16 mouse cellular contexts compared by ENCODE assay signal in the genomic region with DNA sequence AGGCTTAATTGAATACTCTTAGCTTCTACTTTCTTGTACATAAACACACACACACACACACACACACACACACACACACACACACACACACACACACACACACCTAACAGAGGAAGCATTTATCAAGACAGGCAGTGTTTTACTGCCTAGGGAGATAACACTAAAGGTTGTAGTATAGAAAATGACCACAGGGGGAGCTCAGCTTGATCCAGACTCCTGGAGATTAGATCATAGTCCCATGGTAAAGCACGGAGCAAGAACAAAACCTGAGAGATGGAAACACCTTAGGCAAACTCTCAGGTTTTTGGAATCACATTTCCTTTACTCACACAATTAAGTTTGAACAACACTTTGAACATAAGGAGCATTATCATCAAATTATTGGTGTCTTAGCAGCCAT.
DNase-seq lines count a peak whose midpoint lies in the region; ATAC-seq and TF ChIP-seq lines count a peak whose summit lies in the region.
"Had no signal": no experiment of that assay in that cellular context is flagged by ENCODE, and none has a peak within 500 bp of the region (broad histone marks: within the 10 kb centered on the region; RNA-seq: fewer than 3 reads in every experiment).

No protein-coding gene starts in this region.

- no peaks in the 10 kb centered on the region for H3K4me1 ChIP-seq in embryonic facial prominence, embryonic 11.5 days (ENCODE audit: control insufficient read depth, insufficient read depth, low read length)
- peaks cover 5% of the 10 kb centered on the region; the same call in 1 of the 2 replicates for H3K4me1 ChIP-seq in embryonic facial prominence, embryonic 10.5 days
- H3K4me1 ChIP-seq: heart, embryonic 10.5 days; hindbrain, embryonic 12.5 days had no signal

- 47% methylated on average over 1 of the region's 1 CpGs for WGBS in embryonic facial prominence, embryonic 11.5 days
- WGBS in embryonic facial prominence, embryonic 10.5 days = 55% methylated on average over 1 of the region's 1 CpGs

- no peak overlapping the region for H3K4me2 ChIP-seq in embryonic facial prominence, embryonic 11.5 days (ENCODE audit: low read depth, low read length)
- H3K4me2 ChIP-seq: hindbrain, embryonic 12.5 days had no signal

- no peak for ATAC-seq in embryonic facial prominence, embryonic 11.5 days (replicated peaks; ENCODE audit: insufficient number of reproducible peaks, low FRiP score, low TSS enrichment, low read depth)
- ATAC-seq: Patski had no signal

- H3K9ac ChIP-seq in embryonic facial prominence, embryonic 11.5 days (replicated peaks; ENCODE audit: low read length) = no peak overlapping the region
- H3K9ac ChIP-seq: hindbrain, embryonic 12.5 days had no signal

- peak; percentile 6; the same call in 1 of the 2 replicates for TF ChIP-seq CTCF in left cerebral cortex, adult 2 months (IDR thresholded peaks at IDR 0.05)

- peak; percentile 55 for DNase-seq in embryonic facial prominence, embryonic 11.5 days (ENCODE audit: low spot score)
- no peak for DNase-seq in embryonic facial prominence, embryonic 10.5 days (ENCODE audit: low spot score)
- no peak for DNase-seq in left cerebral cortex, adult 2 months (ENCODE audit: extremely low spot score in 1 of 2, low spot score in 2 of 2)
- DNase-seq in left cerebral cortex, postnatal 36 days (ENCODE audit: low spot score in 2 of 2) = no peak
- peak; percentile 61 for DNase-seq in R1 (ENCODE audit: low read depth, low spot score)
- DNase-seq in mesoderm, embryonic 11.5 days (ENCODE audit: low read depth, low spot score) = peak; percentile 32
- no peak for DNase-seq in frontal cortex, postnatal 10 days (ENCODE audit: low spot score in 2 of 2)
- DNase-seq in gastrocnemius, postnatal 36 days = no peak
- DNase-seq: B cell, adult 2 months; cerebellum, adult 8-10 months; kidney, postnatal 25 days; thymus, adult 18-20 months had no signal

- intact Hi-C loops in left cerebral cortex, adult 2 months (cut with DNase I) = loop anchor here (5.0 kb wide), 1 partner anchor 368 kb away; no protein-coding TSS in a partner anchor
- intact Hi-C loops in left cerebral cortex, postnatal 36 days (cut with DNase I) = no loop called here
- intact Hi-C loops in gastrocnemius, postnatal 36 days (cut with DNase I) = no loop called here

- no peaks in the 10 kb centered on the region for H3K36me3 ChIP-seq in embryonic facial prominence, embryonic 11.5 days (replicated peaks; ENCODE audit: control insufficient read depth, insufficient read depth, low read depth, low read length)
- H3K36me3 ChIP-seq in embryonic facial prominence, embryonic 10.5 days (replicated peaks) = no peaks in the 10 kb centered on the region
- H3K36me3 ChIP-seq: heart, embryonic 10.5 days; hindbrain, embryonic 12.5 days had no signal

- H3K27ac ChIP-seq in embryonic facial prominence, embryonic 11.5 days (replicated peaks; ENCODE audit: low read depth, low read length) = no peak overlapping the region
- H3K27ac ChIP-seq in embryonic facial prominence, embryonic 10.5 days (replicated peaks) = no peak overlapping the region
- H3K27ac ChIP-seq in left cerebral cortex, adult 2 months = no peak overlapping the region
- H3K27ac ChIP-seq: heart, embryonic 10.5 days; hindbrain, embryonic 12.5 days; macrophage had no signal

- H3K4me3 ChIP-seq in embryonic facial prominence, embryonic 11.5 days (ENCODE audit: low read depth, low read length) = no peak overlapping the region
- no peak overlapping the region for H3K4me3 ChIP-seq in embryonic facial prominence, embryonic 10.5 days
- H3K4me3 ChIP-seq in left cerebral cortex, adult 2 months = no peak overlapping the region
- H3K4me3 ChIP-seq: heart, embryonic 10.5 days; hindbrain, embryonic 12.5 days had no signal

- no peaks in the 10 kb centered on the region for H3K27me3 ChIP-seq in embryonic facial prominence, embryonic 11.5 days (ENCODE audit: control insufficient read depth, insufficient read depth, low read length)
- no peaks in the 10 kb centered on the region for H3K27me3 ChIP-seq in embryonic facial prominence, embryonic 10.5 days (replicated peaks; ENCODE audit: low read depth, poor library complexity, severe bottlenecking)
- H3K27me3 ChIP-seq: hindbrain, embryonic 12.5 days had no signal

- H3K9me3 ChIP-seq in embryonic facial prominence, embryonic 11.5 days (replicated peaks; ENCODE audit: control insufficient read depth, low read length) = no peaks in the 10 kb centered on the region
- no peaks in the 10 kb centered on the region for H3K9me3 ChIP-seq in embryonic facial prominence, embryonic 10.5 days
- H3K9me3 ChIP-seq: heart, embryonic 10.5 days; hindbrain, embryonic 12.5 days had no signal

Comparison
In these comparisons a context has a peak if more than half of its experiments do, and no peak if none do; other contexts are left out.
1. DNase-seq: peak in embryonic facial prominence, embryonic 11.5 days (single experiment), R1 (single experiment) and mesoderm, embryonic 11.5 days (single experiment); none in embryonic facial prominence, embryonic 10.5 days (single experiment), left cerebral cortex, adult 2 months (0 of 2), left cerebral cortex, postnatal 36 days (0 of 2), frontal cortex, postnatal 10 days (0 of 2) and gastrocnemius, postnatal 36 days (0 of 2).